Mouse (Mus musculus) stomach, postnatal 0 days (tissue): Measurements from ENCODE around the gene Mrps7. TPM values are rescaled to one million over a fixed set of nuclear protein-coding genes. Genes with fewer than 3 reads are reported as not detected.

Source experiments
- ATAC-seq: fragments of 200-750 bp; cut with Nextera tagmentation; 2 replicates; pipeline ENCODE4 v1.8.0; 2017; ENCODE audit not compliant: low FRiP score, low TSS enrichment
- DNase-seq: peaks from one replicate; pipeline ENCODE4 v3.0.0-alpha.2; 2016; ENCODE audit warnings: low spot score
- H3K27ac ChIP-seq: fragments of 300-500 bp; sonication (generic); replicated peaks from 2 replicates; pipeline ENCODE4 v1.5.1; 2014; ENCODE audit warnings: mild to moderate bottlenecking, control low read depth
- H3K27me3 ChIP-seq: fragments of 300-500 bp; sonication (generic); 2 replicates; pipeline ENCODE4 v1.6.1; 2014; ENCODE audit warnings: low read length; ENCODE audit not compliant: control insufficient read depth, insufficient read depth
- H3K36me3 ChIP-seq: fragments of 300-500 bp; sonication (generic); 2 replicates; pipeline ENCODE4 v1.6.1; 2014; ENCODE audit warnings: low read length, mixed read lengths; ENCODE audit not compliant: control insufficient read depth, insufficient read depth
- H3K4me1 ChIP-seq: fragments of 300-500 bp; sonication (generic); replicated peaks from 2 replicates; pipeline ENCODE4 v1.6.1; 2014; ENCODE audit warnings: antibody characterized with exemption; ENCODE audit not compliant: control insufficient read depth, insufficient read depth
- H3K4me2 ChIP-seq: fragments of 300-500 bp; sonication (generic); replicated peaks from 2 replicates; pipeline ENCODE4 v1.6.1; 2014; ENCODE audit warnings: low read depth, mild to moderate bottlenecking, control low read depth, moderate library complexity
- H3K4me3 ChIP-seq: fragments of 300-500 bp; sonication (generic); 2 replicates; pipeline ENCODE4 v1.5.1; 2014; ENCODE audit warnings: low read depth, low read length, control low read depth
- H3K9ac ChIP-seq: fragments of 300-500 bp; sonication (generic); 2 replicates; pipeline ENCODE4 v1.6.1; 2014; ENCODE audit warnings: mild to moderate bottlenecking, low read length, control low read depth, mixed read lengths
- H3K9me3 ChIP-seq: fragments of 300-500 bp; sonication (generic); 2 replicates; pipeline ENCODE4 v1.6.1; 2016; ENCODE audit warnings: low read length; ENCODE audit not compliant: control insufficient read depth
- CTCF ChIP-seq: IDR thresholded peaks from 2 replicates; pipeline ENCODE4 v1.5.1; 2016; ENCODE audit warnings: antibody characterized with exemption, low read depth, mild to moderate bottlenecking, moderate library complexity
- EP300 ChIP-seq: optimal IDR thresholded peaks from 2 replicates; pipeline ENCODE3; 2016; ENCODE audit warnings: antibody characterized with exemption
- WGBS: fragments of 180-500 bp; shearing (Covaris S2); extraction: QIAGEN DNeasy Blood & Tissue Kit; methylation state at CpG from one replicate; pipeline ENCODE4 v1.1.7; 2014; 5-methylcytosine and 5-hydroxymethylcytosine counted together
- polyA plus RNA-seq: library from polyadenylated mRNA; unstranded; fragments of >200 nt; fragmentation: Nextera tagmentation; extraction: Ambion mirVana; gene quantifications from 2 replicates; pipeline ENCODE4 v1.2.1, GENCODE M21; 2015

Gene Mrps7
- polyA plus RNA-seq, 1 experiment from 2014 or later, result 58.4 TPM

- H3K4me3 ChIP-seq, result no peak overlapping the region
- no peaks in the 10 kb centered on the region for H3K9me3 ChIP-seq
- no peak for ATAC-seq
- DNase-seq, result no peak
- TF ChIP-seq CTCF (no peak), EP300 (no peak)
- H3K4me2 ChIP-seq, result no peak overlapping the region
- H3K27me3 ChIP-seq, result no peaks in the 10 kb centered on the region
- no peak overlapping the region for H3K27ac ChIP-seq
- H3K4me1 ChIP-seq, result no peaks in the 10 kb centered on the region
- WGBS, result 42% methylated on average over 4 of the region's 4 CpGs
- H3K9ac ChIP-seq, result no peak overlapping the region
- no peaks in the 10 kb centered on the region for H3K36me3 ChIP-seq
These were observed 30.4 kb downstream of the Mrps7 start for GRCm38 (mm10) chr11:115634109-115634508.

GRCm38 (mm10) chr11:115635041-115635440, 31.3 kb downstream of the Mrps7 start:
- Histone ChIP-seq H3K9ac (no peak overlapping the region), H3K4me2 (no peak overlapping the region), H3K27me3 (no peaks in the 10 kb centered on the region), H3K4me3 (no peak overlapping the region), H3K36me3 (no peaks in the 10 kb centered on the region), H3K27ac (no peak overlapping the region), H3K4me1 (no peaks in the 10 kb centered on the region), H3K9me3 (no peaks in the 10 kb centered on the region)
- ATAC-seq (no peak), DNase-seq (no peak)
- WGBS, result 84% methylated on average over 8 of the region's 8 CpGs
- 0 out of 2 replicates have a peak, but pooled peaks have one; percentile 8 for TF ChIP-seq CTCF
- no peak for TF ChIP-seq EP300

GRCm38 (mm10) chr11:115635484-115635883, 31.8 kb downstream of the Mrps7 start:
- Histone ChIP-seq H3K4me3 (no peak overlapping the region), H3K4me1 (no peaks in the 10 kb centered on the region), H3K9ac (no peak overlapping the region), H3K27ac (no peak overlapping the region), H3K9me3 (no peaks in the 10 kb centered on the region), H3K4me2 (no peak overlapping the region), H3K36me3 (no peaks in the 10 kb centered on the region), H3K27me3 (no peaks in the 10 kb centered on the region)
- WGBS, result 75% methylated on average over 8 of the region's 8 CpGs
- ATAC-seq (no peak), DNase-seq (no peak)
- no peak for TF ChIP-seq EP300
- TF ChIP-seq CTCF, result no peak

- H3K27ac ChIP-seq, result no peak overlapping the region
- ATAC-seq (no peak), DNase-seq (no peak)
- H3K4me2 ChIP-seq, result no peak overlapping the region
- no peaks in the 10 kb centered on the region for H3K9me3 ChIP-seq
- no peaks in the 10 kb centered on the region for H3K4me1 ChIP-seq
- H3K4me3 ChIP-seq, result no peak overlapping the region
- H3K9ac ChIP-seq, result no peak overlapping the region
- no peaks in the 10 kb centered on the region for H3K36me3 ChIP-seq
- 81% methylated on average over 3 of the region's 3 CpGs for WGBS
- H3K27me3 ChIP-seq, result no peaks in the 10 kb centered on the region
- no peak for TF ChIP-seq CTCF
- TF ChIP-seq EP300, result no peak
These were observed 33.2 kb downstream of the Mrps7 start for GRCm38 (mm10) chr11:115636960-115637359.

- H3K4me3 ChIP-seq, result no peak overlapping the region
- 0 out of 2 replicates have a peak overlapping the region, but pooled peaks have one; percentile 4 for H3K27ac ChIP-seq
- no peaks in the 10 kb centered on the region for H3K36me3 ChIP-seq
- DNase-seq (peak; percentile 45), ATAC-seq (peak; percentile 58)
- 60% methylated on average over 5 of the region's 5 CpGs for WGBS
- no peaks in the 10 kb centered on the region for H3K27me3 ChIP-seq
- peak overlapping the region; percentile 31; the same call in 1 of the 2 replicates for H3K9ac ChIP-seq
- no peak for TF ChIP-seq EP300
- no peak for TF ChIP-seq CTCF
- no peaks in the 10 kb centered on the region for H3K4me1 ChIP-seq
- no peaks in the 10 kb centered on the region for H3K9me3 ChIP-seq
- H3K4me2 ChIP-seq, result no peak overlapping the region
These were observed 35.0 kb downstream of the Mrps7 start for GRCm38 (mm10) chr11:115638498-115639409.

- H3K4me1 ChIP-seq, result no peaks in the 10 kb centered on the region
- 0 out of 2 replicates have a peak overlapping the region, but pooled peaks have one; percentile 4 for H3K27ac ChIP-seq
- ATAC-seq (no peak), DNase-seq (no peak)
- H3K9ac ChIP-seq, result peak overlapping the region; percentile 31; the same call in 1 of the 2 replicates
- TF ChIP-seq EP300 (no peak), CTCF (no peak)
- no peak overlapping the region for H3K4me2 ChIP-seq
- H3K9me3 ChIP-seq, result no peaks in the 10 kb centered on the region
- no peak overlapping the region for H3K4me3 ChIP-seq
- WGBS, result 78% methylated on average over 4 of the region's 4 CpGs
- no peaks in the 10 kb centered on the region for H3K36me3 ChIP-seq
- no peaks in the 10 kb centered on the region for H3K27me3 ChIP-seq
These were observed 35.8 kb downstream of the Mrps7 start for GRCm38 (mm10) chr11:115639540-115639939.
